Mouse (Mus musculus) cortical plate, adult 2 months (tissue): ENCODE results near the gene Baz2b. TPM values are rescaled to one million over a fixed set of nuclear protein-coding genes. Genes with fewer than 3 reads are reported as not detected.

Experiments used
- H3K27ac ChIP-seq: fragments of 200-500 bp; 2 replicates; pipeline ENCODE4 v1.5.1; 2012; ENCODE audit warnings: low read length, control low read depth, inconsistent platforms; ENCODE audit not compliant: insufficient read depth
- H3K4me1 ChIP-seq: fragments of 200-500 bp; 2 replicates; pipeline ENCODE4 v1.6.1; 2011; ENCODE audit warnings: low read length; ENCODE audit not compliant: control insufficient read depth, insufficient read depth
- H3K4me3 ChIP-seq: fragments of 200-500 bp; 2 replicates; pipeline ENCODE4 v1.5.1; 2011; ENCODE audit warnings: mild to moderate bottlenecking, low read length, control low read depth; ENCODE audit not compliant: insufficient read depth
- CTCF ChIP-seq: fragments of 200-500 bp; IDR thresholded peaks from 2 replicates; pipeline ENCODE4 v1.5.1; 2011; ENCODE audit warnings: mild to moderate bottlenecking, control low read depth, low read length; ENCODE audit not compliant: insufficient read depth; ENCODE audit errors: extremely low read depth
- POLR2A ChIP-seq: fragments of 200-500 bp; IDR thresholded peaks from 2 replicates; pipeline ENCODE4 v1.6.1; 2011; ENCODE audit warnings: mild to moderate bottlenecking, low read length, control low read depth; ENCODE audit not compliant: insufficient read depth; ENCODE audit errors: extremely low read depth
- polyA plus RNA-seq: library from polyadenylated mRNA; depleted of rRNA; stranded (reverse); fragments of >200 nt; gene quantifications from 2 replicates; pipeline ENCODE4 v1.2.3, GENCODE M21; 2012

Baz2b gene
- polyA plus RNA-seq, 1 experiment, result 26.5 TPM

GRCm38 (mm10) chr2:60221954-60222353, 12.3 kb upstream of the Baz2b start:
- no peak for TF ChIP-seq CTCF
- no peak for TF ChIP-seq POLR2A
- H3K4me1 ChIP-seq, result peaks cover 10% of the 10 kb centered on the region; the same call in 1 of the 2 replicates
- no peak overlapping the region for H3K4me3 ChIP-seq
- no peak overlapping the region for H3K27ac ChIP-seq

- no peak for TF ChIP-seq CTCF
- TF ChIP-seq POLR2A, result no peak
- peaks cover 12% of the 10 kb centered on the region; the same call in 1 of the 2 replicates for H3K4me1 ChIP-seq
Measured at GRCm38 (mm10) chr2:60221236-60221635, 11.6 kb upstream of the Baz2b start.

GRCm38 (mm10) chr2:60217620-60218019, 8.0 kb upstream of the Baz2b start:
- Histone ChIP-seq H3K4me1 (peaks cover 7% of the 10 kb centered on the region; the same call in 1 of the 2 replicates), H3K27ac (no peak overlapping the region), H3K4me3 (no peak overlapping the region)
- TF ChIP-seq POLR2A (no peak), CTCF (no peak)

More at GRCm38 (mm10) chr2:60221236-60221635, 11.6 kb upstream of the Baz2b start:
- Histone ChIP-seq H3K27ac (no peak overlapping the region), H3K4me3 (no peak overlapping the region)

- Histone ChIP-seq H3K4me3 (no peak overlapping the region), H3K4me1 (peaks cover 10% of the 10 kb centered on the region), H3K27ac (no peak overlapping the region)
- TF ChIP-seq CTCF, result no peak
- TF ChIP-seq POLR2A, result no peak
Measured at GRCm38 (mm10) chr2:60216547-60217153, 7.0 kb upstream of the Baz2b start.

- no peak overlapping the region for H3K4me3 ChIP-seq
- no peak overlapping the region for H3K27ac ChIP-seq
- TF ChIP-seq POLR2A, result no peak
- no peak for TF ChIP-seq CTCF
- peaks cover 10% of the 10 kb centered on the region for H3K4me1 ChIP-seq
Measured at GRCm38 (mm10) chr2:60214683-60215082, 5.0 kb upstream of the Baz2b start.

GRCm38 (mm10) chr2:60212488-60212887, 2.8 kb upstream of the Baz2b start:
- Histone ChIP-seq H3K4me3 (no peak overlapping the region), H3K27ac (no peak overlapping the region), H3K4me1 (peaks cover 14% of the 10 kb centered on the region)
- TF ChIP-seq CTCF (no peak), POLR2A (no peak)

GRCm38 (mm10) chr2:60210821-60211220, 1.2 kb upstream of the Baz2b start:
- H3K4me3 ChIP-seq, result peak overlapping the region; percentile 99
- H3K27ac ChIP-seq, result no peak overlapping the region
- TF ChIP-seq CTCF, result no peak
- no peak for TF ChIP-seq POLR2A
- H3K4me1 ChIP-seq, result peaks cover 10% of the 10 kb centered on the region

GRCm38 (mm10) chr2:60209122-60209611, 472 bp downstream of the Baz2b start:
- H3K4me1 ChIP-seq, result peaks cover 10% of the 10 kb centered on the region
- 0 out of 2 replicates have a peak overlapping the region, but pooled peaks have one; percentile 10 for H3K27ac ChIP-seq
- H3K4me3 ChIP-seq, result peak overlapping the region; percentile 99
- no peak for TF ChIP-seq CTCF
- TF ChIP-seq POLR2A, result no peak

- Histone ChIP-seq H3K27ac (no peak overlapping the region), H3K4me3 (no peak overlapping the region), H3K4me1 (peaks cover 5% of the 10 kb centered on the region)
- no peak for TF ChIP-seq POLR2A
- TF ChIP-seq CTCF, result no peak
Measured at GRCm38 (mm10) chr2:60205795-60206194, 3.8 kb downstream of the Baz2b start.

- peaks cover 5% of the 10 kb centered on the region for H3K4me1 ChIP-seq
- H3K27ac ChIP-seq, result no peak overlapping the region
- TF ChIP-seq POLR2A (no peak), CTCF (no peak)
- no peak overlapping the region for H3K4me3 ChIP-seq
Measured at GRCm38 (mm10) chr2:60204162-60204561, 5.5 kb downstream of the Baz2b start.
